Comparison of ENCODE assay signal across 18 mouse cellular contexts in the genomic region with DNA sequence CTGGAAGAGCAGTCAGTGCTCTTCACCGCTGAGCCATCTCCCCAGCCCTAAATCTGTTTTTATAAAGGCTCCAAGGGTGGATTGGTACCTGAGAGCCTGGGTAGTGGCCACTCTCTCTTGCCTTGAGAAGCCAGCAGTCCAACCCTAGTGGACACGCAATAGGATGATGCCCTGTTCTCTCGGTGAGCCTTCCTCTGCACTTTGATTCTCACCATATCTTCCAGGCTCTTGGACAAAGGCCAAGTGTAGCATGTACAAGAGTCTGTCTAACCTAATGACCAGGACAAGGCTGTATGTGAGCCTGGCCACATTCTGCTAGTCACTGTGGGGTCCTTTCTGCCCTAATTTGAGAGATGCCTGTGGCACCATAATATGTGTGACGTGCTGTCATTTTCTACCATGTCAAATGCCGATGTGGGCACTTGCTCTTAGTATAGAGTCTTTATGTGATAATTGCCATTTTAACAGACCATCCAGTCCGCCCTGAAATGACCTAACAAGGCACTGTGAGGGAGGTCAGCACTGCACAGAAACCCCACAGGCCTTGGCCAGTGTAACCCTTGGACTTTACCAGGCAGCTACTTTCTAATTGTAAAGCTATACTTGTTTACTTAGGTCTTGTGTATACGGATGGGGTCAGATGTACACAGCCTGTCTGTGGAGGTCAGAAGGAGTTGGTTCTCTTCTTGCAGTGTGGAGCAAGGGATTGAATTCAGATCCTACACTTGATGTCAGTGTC. TPM values are rescaled to one million over a fixed set of nuclear protein-coding genes. Genes with fewer than 3 reads are reported as not detected.
DNase-seq lines count a peak whose midpoint lies in the region; ATAC-seq and TF ChIP-seq lines count a peak whose summit lies in the region.
"Had no signal": no experiment of that assay in that cellular context is flagged by ENCODE, and none has a peak within 500 bp of the region (broad histone marks: within the 10 kb centered on the region; RNA-seq: fewer than 3 reads in every experiment).

No protein-coding gene starts in this region.

- 96% methylated on average over 7 of the region's 7 CpGs for WGBS in midbrain, embryonic 13.5 days
- 92% methylated on average over 7 of the region's 7 CpGs for WGBS in midbrain, embryonic 11.5 days
- WGBS in liver, embryonic 14.5 days (ENCODE audit: insufficient replicate concordance): 69% methylated on average over 7 of the region's 7 CpGs

- peak overlapping the region; percentile 61 for H3K27ac ChIP-seq in gastrocnemius, adult 2 months
- H3K27ac ChIP-seq in midbrain, embryonic 13.5 days: no peak overlapping the region
- no peak overlapping the region for H3K27ac ChIP-seq in midbrain, embryonic 11.5 days (ENCODE audit: low read depth, low read length)
- H3K27ac ChIP-seq in liver, embryonic 14.5 days: no peak overlapping the region
- H3K27ac ChIP-seq: embryonic facial prominence, embryonic 15.5 days; forebrain, embryonic 10.5 days; kidney, postnatal 0 days; neural tube, embryonic 15.5 days had no signal

- no peak for TF ChIP-seq CTCF in gastrocnemius, adult 2 months (IDR thresholded peaks at IDR 0.05)
- TF ChIP-seq CTCF in liver, embryonic 14.5 days (IDR thresholded peaks at IDR 0.05; ENCODE audit: low read depth): no peak

- H3K4me1 ChIP-seq in midbrain, embryonic 13.5 days (replicated peaks): peaks cover 21% of the 10 kb centered on the region
- peaks cover 12% of the 10 kb centered on the region for H3K4me1 ChIP-seq in midbrain, embryonic 11.5 days (ENCODE audit: control insufficient read depth, insufficient read depth, low read length)
- peaks cover 10 to 33% of the 10 kb centered on the region in 2 experiments; a peak in 3 of 4 replicates for H3K4me1 ChIP-seq in liver, embryonic 14.5 days (replicated peaks; ENCODE audit: control insufficient read depth in 2 of 2, insufficient read depth in 2 of 2, low read length in 1 of 2)

- intact Hi-C loops in gastrocnemius, adult 2 months (cut with DNase I): loop anchor here (1.0 to 5.0 kb wide), 2 partner anchors 88 to 196 kb away; no protein-coding TSS in a partner anchor

- no peaks in the 10 kb centered on the region for H3K27me3 ChIP-seq in midbrain, embryonic 13.5 days
- H3K27me3 ChIP-seq in midbrain, embryonic 11.5 days (ENCODE audit: control insufficient read depth, insufficient read depth, low read length): no peaks in the 10 kb centered on the region
- H3K27me3 ChIP-seq in liver, embryonic 14.5 days (ENCODE audit: control insufficient read depth, insufficient read depth, low read length): no peaks in the 10 kb centered on the region
- H3K27me3 ChIP-seq: embryonic facial prominence, embryonic 15.5 days; heart, embryonic 12.5 days; neural tube, embryonic 15.5 days had no signal

- no peak for TF ChIP-seq EP300 in liver, embryonic 14.5 days (IDR thresholded peaks at IDR 0.05; ENCODE audit: low read depth)

- H3K9me3 ChIP-seq in midbrain, embryonic 13.5 days: no peaks in the 10 kb centered on the region
- H3K9me3 ChIP-seq in midbrain, embryonic 11.5 days (ENCODE audit: control insufficient read depth, low read length): no peaks in the 10 kb centered on the region
- H3K9me3 ChIP-seq in liver, embryonic 14.5 days (ENCODE audit: control insufficient read depth, low read length): no peaks in the 10 kb centered on the region
- H3K9me3 ChIP-seq: embryonic facial prominence, embryonic 15.5 days; forebrain, embryonic 10.5 days; heart, embryonic 12.5 days; neural tube, embryonic 15.5 days had no signal

- H3K9ac ChIP-seq in midbrain, embryonic 13.5 days (replicated peaks): 0 out of 2 replicates have a peak overlapping the region, but pooled peaks have one; percentile 0
- H3K9ac ChIP-seq in midbrain, embryonic 11.5 days (ENCODE audit: low read length): no peak overlapping the region
- no peak overlapping the region for H3K9ac ChIP-seq in liver, embryonic 14.5 days (replicated peaks)
- H3K9ac ChIP-seq: embryonic facial prominence, embryonic 15.5 days; heart, embryonic 12.5 days; neural tube, embryonic 15.5 days had no signal

- DNase-seq in gastrocnemius, adult 2 months: no peak
- DNase-seq in gastrocnemius, postnatal 4 days (ENCODE audit: low spot score in 2 of 2): no peak
- DNase-seq in midbrain, embryonic 11.5 days (ENCODE audit: low spot score, missing footprints): no peak
- DNase-seq in liver, embryonic 14.5 days (ENCODE audit: low read depth in 3 of 3, low spot score in 3 of 3): no peak
- DNase-seq in thymus, postnatal 14 days: no peak
- no peak for DNase-seq in urinary bladder, postnatal 14 days (ENCODE audit: low spot score)
- DNase-seq: adrenal gland, postnatal 25 days; kidney, adult 11 months; right cerebral cortex, postnatal 25 days had no signal

- no peaks in the 10 kb centered on the region; the same call in 1 of the 2 replicates for H3K36me3 ChIP-seq in midbrain, embryonic 13.5 days
- H3K36me3 ChIP-seq in midbrain, embryonic 11.5 days (ENCODE audit: control insufficient read depth, insufficient read depth, low read length): no peaks in the 10 kb centered on the region
- H3K36me3 ChIP-seq in liver, embryonic 14.5 days (replicated peaks; ENCODE audit: control insufficient read depth, insufficient read depth, low read depth): no peaks in the 10 kb centered on the region
- H3K36me3 ChIP-seq: embryonic facial prominence, embryonic 15.5 days; forebrain, embryonic 10.5 days; heart, embryonic 12.5 days; neural tube, embryonic 15.5 days had no signal

- ATAC-seq in midbrain, embryonic 13.5 days: no peak
- ATAC-seq in midbrain, embryonic 11.5 days (ENCODE audit: low FRiP score): no peak
- peak; percentile 35; the same call in 1 of the 2 replicates for ATAC-seq in liver, embryonic 14.5 days (ENCODE audit: insufficient read depth)
- ATAC-seq: hindbrain, embryonic 16.5 days; lung, postnatal 0 days had no signal

- no peak overlapping the region for H3K4me3 ChIP-seq in gastrocnemius, adult 2 months
- no peak overlapping the region for H3K4me3 ChIP-seq in midbrain, embryonic 13.5 days (replicated peaks)
- H3K4me3 ChIP-seq in midbrain, embryonic 11.5 days (ENCODE audit: low read depth, low read length): no peak overlapping the region
- H3K4me3 ChIP-seq in liver, embryonic 14.5 days (ENCODE audit: insufficient read depth in 1 of 2, low read depth in 2 of 2, low read length in 2 of 2): no peak overlapping the region
- H3K4me3 ChIP-seq: embryonic facial prominence, embryonic 15.5 days; forebrain, embryonic 10.5 days; heart, embryonic 12.5 days; myocyte; neural tube, embryonic 15.5 days had no signal

- no peak overlapping the region for H3K4me2 ChIP-seq in midbrain, embryonic 13.5 days (replicated peaks)
- no peak overlapping the region for H3K4me2 ChIP-seq in midbrain, embryonic 11.5 days
- H3K4me2 ChIP-seq in liver, embryonic 14.5 days (ENCODE audit: low read depth): peak overlapping the region; percentile 26
- H3K4me2 ChIP-seq: embryonic facial prominence, embryonic 15.5 days; heart, embryonic 12.5 days; neural tube, embryonic 15.5 days had no signal

RNA-seq across cellular contexts. Expression of a gene that starts 6.6 kb away (rescaled TPM):
- total RNA-seq in gastrocnemius, adult 2 months (2021): 10 to 100 TPM; 16.4 to 21.5 TPM
- total RNA-seq in gastrocnemius, postnatal 4 days (2021): 10 to 100 TPM; 31.8 to 33.1 TPM
- polyA plus RNA-seq in midbrain, embryonic 13.5 days (2015; fragmentation: Nextera tagmentation; extraction: Ambion mirVana): 78.0 and 85.5 TPM in 2 replicates
- 98.3 and 99.8 TPM in 2 replicates for polyA plus RNA-seq in midbrain, embryonic 11.5 days (2014; fragmentation: Nextera tagmentation; extraction: Ambion mirVana)
- 32.0 and 32.2 TPM in 2 replicates for polyA plus RNA-seq in liver, embryonic 14.5 days (2012; rRNA removed)
- polyA plus RNA-seq in liver, embryonic 14.5 days (2014; fragmentation: Nextera tagmentation; extraction: Ambion mirVana): 40.2 and 48.4 TPM in 2 replicates

RNA-seq across cellular contexts. Expression of a gene that starts 32.4 kb away (rescaled TPM):
- total RNA-seq in gastrocnemius, adult 2 months (2021): 1 to 10 TPM; 3.3 to 5.7 TPM
- 10 to 100 TPM; 12.0 to 13.0 TPM for total RNA-seq in gastrocnemius, postnatal 4 days (2021)
- polyA plus RNA-seq in midbrain, embryonic 13.5 days (2015; fragmentation: Nextera tagmentation; extraction: Ambion mirVana): 15.9 and 16.5 TPM in 2 replicates
- polyA plus RNA-seq in midbrain, embryonic 11.5 days (2014; fragmentation: Nextera tagmentation; extraction: Ambion mirVana): 18.0 and 18.1 TPM in 2 replicates
- polyA plus RNA-seq in liver, embryonic 14.5 days (2012; rRNA removed): 4.1 and 4.2 TPM in 2 replicates
- 6.7 and 7.9 TPM in 2 replicates for polyA plus RNA-seq in liver, embryonic 14.5 days (2014; fragmentation: Nextera tagmentation; extraction: Ambion mirVana)

RNA-seq across cellular contexts. Expression of a gene that starts 55.9 kb away (rescaled TPM):
- total RNA-seq in gastrocnemius, adult 2 months (2021): 10 to 100 TPM; 28.4 to 32.0 TPM
- total RNA-seq in gastrocnemius, postnatal 4 days (2021): 10 to 100 TPM; 35.8 to 44.0 TPM
- 65.1 and 66.8 TPM in 2 replicates for polyA plus RNA-seq in midbrain, embryonic 13.5 days (2015; fragmentation: Nextera tagmentation; extraction: Ambion mirVana)
- polyA plus RNA-seq in midbrain, embryonic 11.5 days (2014; fragmentation: Nextera tagmentation; extraction: Ambion mirVana): 72.9 and 83.6 TPM in 2 replicates
- 12.6 and 21.4 TPM in 2 replicates for polyA plus RNA-seq in liver, embryonic 14.5 days (2012; rRNA removed)
- 16.3 and 19.4 TPM in 2 replicates for polyA plus RNA-seq in liver, embryonic 14.5 days (2014; fragmentation: Nextera tagmentation; extraction: Ambion mirVana)
